Mouse (Mus musculus) mouse trophoblast stem cell (cell line): ENCODE data around the gene Rab40c.

Source experiments
- in situ Hi-C, 2 experiments: fragments of 300-500 bp; cut with MseI, MboI; formaldehyde crosslinking; loops; 2 replicates in 1 of 2; 3 replicates in 1 of 2; pipeline ENCODE4 v1.15.1; 2025

Rab40c gene

GRCm38 (mm10) chr17:25843636-25844395 is 75.7 kb downstream of the Rab40c start:
- in situ Hi-C loops: no loop called here

GRCm38 (mm10) chr17:25843122-25843521 is 76.4 kb downstream of the Rab40c start:
- in situ Hi-C loops: no loop called here

- in situ Hi-C loops: no loop called here
Observed at GRCm38 (mm10) chr17:25842509-25842908, 77.0 kb downstream of the Rab40c start.

- in situ Hi-C loops: no loop called here
Observed at GRCm38 (mm10) chr17:25841117-25841880, 78.2 kb downstream of the Rab40c start, which contains the start of gene Gm20683. TSS of gene Gm20683 (minus strand) at chr17:25841763.

- in situ Hi-C loops: no loop called here
Observed at GRCm38 (mm10) chr17:25840519-25840918, 79.0 kb downstream of the Rab40c start.

- in situ Hi-C loops: no loop called here
Observed at GRCm38 (mm10) chr17:25839455-25840235, 79.9 kb downstream of the Rab40c start.

- in situ Hi-C loops: no loop called here
Observed at GRCm38 (mm10) chr17:25838904-25839303, 80.6 kb downstream of the Rab40c start.

- in situ Hi-C loops: no loop called here
Observed at GRCm38 (mm10) chr17:25837533-25837932, 82.0 kb downstream of the Rab40c start.

- in situ Hi-C loops: no loop called here
Observed at GRCm38 (mm10) chr17:25837076-25837410, 82.5 kb downstream of the Rab40c start, which contains the start of gene Rhbdl1. TSS of gene Rhbdl1 (minus strand) at chr17:25837295.

- in situ Hi-C loops: no loop called here
Observed at GRCm38 (mm10) chr17:25836397-25837075, 83.0 kb downstream of the Rab40c start.

- in situ Hi-C loops: no loop called here
Observed at GRCm38 (mm10) chr17:25835816-25836215, 83.7 kb downstream of the Rab40c start.

- in situ Hi-C loops: no loop called here
Observed at GRCm38 (mm10) chr17:25835301-25835700, 84.2 kb downstream of the Rab40c start.

GRCm38 (mm10) chr17:25834595-25835222 is 84.8 kb downstream of the Rab40c start:
- in situ Hi-C loops: no loop called here

GRCm38 (mm10) chr17:25833961-25834594 is 85.4 kb downstream of the Rab40c start:
- in situ Hi-C loops: no loop called here

- in situ Hi-C loops: no loop called here
Observed at GRCm38 (mm10) chr17:25833291-25833663, 86.2 kb downstream of the Rab40c start, which contains the start of gene Stub1. TSS of gene Stub1 (minus strand) at chr17:25833404.

GRCm38 (mm10) chr17:25832436-25833290 is 86.9 kb downstream of the Rab40c start:
- in situ Hi-C loops: no loop called here
